Mouse (Mus musculus): Measurements from ENCODE around the gene Rap1b.

DNA sequence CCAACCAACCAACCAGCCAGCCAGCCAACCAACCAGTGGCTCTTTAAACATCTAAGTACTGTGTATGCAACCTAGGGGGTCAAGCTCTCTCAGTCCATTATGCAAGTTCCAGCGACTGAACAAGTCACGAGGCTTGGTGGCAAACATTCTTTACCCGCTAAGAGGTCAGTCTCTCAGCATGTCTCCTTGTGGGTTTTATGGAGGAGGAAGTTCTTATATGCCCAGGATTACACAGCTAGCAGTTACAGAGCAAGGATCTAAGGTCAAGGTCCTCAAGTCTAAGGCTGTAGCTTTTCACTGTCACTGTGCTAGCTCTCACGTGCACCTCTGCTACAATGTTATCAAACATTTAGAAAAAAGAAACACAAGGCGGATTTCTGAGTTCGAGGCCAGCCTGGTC is 81.2 kb downstream of the Rap1b start:
- TF ChIP-seq POLR2A (IDR thresholded peaks at IDR 0.05; ENCODE audit: extremely low read depth, insufficient read depth, low read length) (no peak), CTCF (IDR thresholded peaks at IDR 0.05; ENCODE audit: extremely low read depth, insufficient read depth, low read length) (no peak)
